Mouse (Mus musculus): Measurements from ENCODE around the gene Cdhr3. TPM values are rescaled to one million over a fixed set of nuclear protein-coding genes. Genes with fewer than 3 reads are reported as not detected.

Cdhr3 gene
- polyA plus RNA-seq, 1 experiment = not detected

DNA sequence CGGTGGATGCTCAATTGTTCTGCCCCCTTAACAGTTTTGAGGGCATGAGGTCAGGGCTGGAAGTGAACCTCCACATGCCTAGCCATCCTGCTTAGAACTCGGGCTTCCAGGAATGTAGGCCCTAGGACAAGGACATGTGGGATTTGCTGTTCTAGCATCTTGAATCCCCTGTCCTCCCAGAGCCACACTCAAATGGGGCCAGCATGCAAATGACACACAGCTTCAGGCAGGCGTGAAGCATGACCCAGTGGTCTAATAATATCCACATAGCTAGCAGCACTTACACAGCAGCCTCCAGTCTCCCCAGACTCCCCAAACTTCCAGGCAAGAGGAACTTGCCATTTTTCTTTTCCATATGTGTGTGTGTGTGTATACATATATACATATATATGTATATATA is 3.3 kb upstream of the Cdhr3 start:
- WGBS = 82% methylated on average over 3 of the region's 3 CpGs
- TF ChIP-seq CTCF (IDR thresholded peaks at IDR 0.05; ENCODE audit: insufficient read depth, low read depth, low read length) = no peak
- no peak for TF ChIP-seq POLR2A (IDR thresholded peaks at IDR 0.05; ENCODE audit: insufficient read depth, low read depth, low read length)
- no peaks in the 10 kb centered on the region for H3K4me1 ChIP-seq (ENCODE audit: control insufficient read depth, insufficient read depth, low read length)
- H3K4me3 ChIP-seq (ENCODE audit: insufficient read depth, low read depth, low read length) = no peak overlapping the region
- no peak overlapping the region for H3K27ac ChIP-seq (ENCODE audit: insufficient read depth, low read depth, low read length)

DNA sequence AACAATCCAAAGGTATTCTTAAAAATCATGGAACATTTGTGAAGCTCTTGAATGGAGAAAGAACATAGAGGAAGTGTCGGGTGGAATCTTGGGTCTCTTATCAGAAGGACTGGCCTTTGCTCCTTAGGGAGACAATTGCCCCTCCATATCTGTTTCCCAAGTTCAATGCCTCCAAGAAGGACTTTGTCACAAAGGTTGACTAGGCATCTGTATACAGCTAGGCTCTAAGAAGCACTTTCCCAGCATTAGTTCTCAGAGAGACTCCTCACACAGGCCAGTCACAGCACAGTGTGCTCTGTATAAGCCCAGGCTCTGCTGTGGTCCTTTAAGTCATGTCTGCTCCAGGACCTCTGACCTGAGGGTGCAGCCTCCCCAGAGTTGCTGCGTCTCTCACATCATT is 479 bp downstream of the Cdhr3 start:
- TF ChIP-seq POLR2A (IDR thresholded peaks at IDR 0.05; ENCODE audit: insufficient read depth, low read depth, low read length) (no peak), CTCF (IDR thresholded peaks at IDR 0.05; ENCODE audit: insufficient read depth, low read depth, low read length) (no peak)
- no peak overlapping the region for H3K27ac ChIP-seq (ENCODE audit: insufficient read depth, low read depth, low read length)
- no peak overlapping the region for H3K4me3 ChIP-seq (ENCODE audit: insufficient read depth, low read depth, low read length)
- no peaks in the 10 kb centered on the region for H3K4me1 ChIP-seq (ENCODE audit: control insufficient read depth, insufficient read depth, low read length)
- WGBS = 97% methylated on average over 2 of the region's 2 CpGs

DNA sequence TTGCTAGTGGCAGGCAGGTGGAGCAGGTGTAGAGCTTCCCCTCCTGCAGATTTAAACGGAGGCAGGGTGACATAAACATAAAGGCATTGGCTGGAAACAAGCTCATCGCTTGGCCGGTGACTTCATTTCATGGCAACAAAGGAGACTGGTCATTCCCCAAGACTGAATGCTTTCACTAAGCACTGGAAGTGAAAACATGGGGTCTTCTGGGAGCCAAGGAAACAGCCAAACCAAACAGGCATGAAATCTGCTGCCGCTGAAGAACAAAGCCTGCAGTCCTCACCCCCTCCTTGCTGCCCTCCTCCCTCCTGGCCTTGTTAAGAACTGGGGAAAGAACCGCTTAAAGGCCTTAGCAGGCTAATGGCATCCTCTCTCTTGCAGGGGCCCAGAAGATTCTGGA is 6.5 kb downstream of the Cdhr3 start:
- Histone ChIP-seq H3K4me3 (ENCODE audit: insufficient read depth, low read depth, low read length) (no peak overlapping the region), H3K4me1 (ENCODE audit: control insufficient read depth, insufficient read depth, low read length) (peaks cover 8% of the 10 kb centered on the region; the same call in 1 of the 2 replicates), H3K27ac (ENCODE audit: insufficient read depth, low read depth, low read length) (no peak overlapping the region)
- 63% methylated on average over 5 of the region's 5 CpGs for WGBS
- TF ChIP-seq POLR2A (IDR thresholded peaks at IDR 0.05; ENCODE audit: insufficient read depth, low read depth, low read length) = no peak
- TF ChIP-seq CTCF (IDR thresholded peaks at IDR 0.05; ENCODE audit: insufficient read depth, low read depth, low read length) = no peak

DNA sequence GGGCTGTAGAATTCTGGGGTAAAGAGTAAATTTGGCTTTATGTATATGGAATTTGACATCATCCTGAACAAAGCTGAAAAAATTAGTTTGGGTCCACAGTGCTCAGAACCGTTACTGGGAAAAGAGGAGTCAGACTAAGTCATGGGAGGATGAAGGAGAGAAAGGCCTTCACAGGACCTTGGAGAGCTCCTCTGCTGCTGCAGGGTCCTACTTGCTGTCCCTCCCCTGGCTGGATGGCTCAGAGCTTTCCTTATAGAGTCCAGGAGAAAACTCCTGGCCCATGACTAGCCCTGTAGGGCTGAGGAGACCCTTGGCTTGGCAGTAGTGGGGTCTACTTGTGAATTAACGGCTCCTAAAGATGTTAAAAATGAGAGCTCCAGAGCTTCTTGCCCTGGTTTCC is 8.0 kb downstream of the Cdhr3 start:
- H3K4me1 ChIP-seq (ENCODE audit: control insufficient read depth, insufficient read depth, low read length) = peaks cover 8% of the 10 kb centered on the region; the same call in 1 of the 2 replicates
- no peak overlapping the region for H3K4me3 ChIP-seq (ENCODE audit: insufficient read depth, low read depth, low read length)
- WGBS = 74% methylated on average over 2 of the region's 2 CpGs
- TF ChIP-seq CTCF (IDR thresholded peaks at IDR 0.05; ENCODE audit: insufficient read depth, low read depth, low read length) = no peak
- TF ChIP-seq POLR2A (IDR thresholded peaks at IDR 0.05; ENCODE audit: insufficient read depth, low read depth, low read length) = no peak
- no peak overlapping the region for H3K27ac ChIP-seq (ENCODE audit: insufficient read depth, low read depth, low read length)

DNA sequence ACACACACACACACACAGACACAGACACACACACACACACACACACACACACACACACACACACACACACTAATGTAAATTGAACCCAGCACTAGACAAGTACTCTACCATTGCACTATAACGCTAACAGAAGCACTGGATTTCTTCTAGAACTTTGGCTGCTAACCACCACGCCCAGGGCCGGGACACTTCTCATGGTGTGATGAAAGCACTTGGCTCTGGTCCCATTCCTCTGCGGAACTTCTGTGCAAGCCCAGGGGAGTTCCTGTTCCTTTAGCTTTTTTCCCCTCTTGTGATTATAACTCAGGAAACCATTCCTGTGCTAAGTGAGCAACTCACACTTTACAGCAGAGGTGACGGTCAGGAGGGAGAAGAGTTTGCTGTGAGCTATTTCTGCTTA is 9.3 kb downstream of the Cdhr3 start:
- TF ChIP-seq CTCF (IDR thresholded peaks at IDR 0.05; ENCODE audit: insufficient read depth, low read depth, low read length) (no peak), POLR2A (IDR thresholded peaks at IDR 0.05; ENCODE audit: insufficient read depth, low read depth, low read length) (no peak)
- 41% methylated on average over 5 of the region's 5 CpGs for WGBS

DNA sequence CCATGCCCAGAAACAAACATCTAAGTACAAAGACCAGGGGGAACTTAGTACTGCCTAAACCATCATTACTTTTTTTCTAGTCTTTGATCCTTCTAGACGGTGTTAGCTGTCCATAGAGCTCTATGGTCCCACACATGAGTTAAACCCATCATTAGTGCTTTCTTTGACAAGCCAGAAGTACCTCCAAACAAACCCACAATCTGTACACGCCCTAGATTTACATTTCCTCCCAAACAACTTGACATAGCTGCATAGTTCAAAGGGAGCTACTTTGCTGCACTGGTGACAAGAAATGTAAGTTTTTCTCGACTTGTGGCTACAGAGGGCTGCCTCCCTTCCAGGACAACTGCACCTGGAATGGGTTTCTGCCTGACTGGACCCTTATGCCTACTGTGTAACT is 16.4 kb downstream of the Cdhr3 start:
- WGBS = 63% methylated on average over 3 of the region's 3 CpGs
- Histone ChIP-seq H3K27ac (ENCODE audit: insufficient read depth, low read depth, low read length) (no peak overlapping the region), H3K4me3 (ENCODE audit: insufficient read depth, low read depth, low read length) (no peak overlapping the region), H3K4me1 (ENCODE audit: control insufficient read depth, insufficient read depth, low read length) (peaks cover 6% of the 10 kb centered on the region)
- no peak for TF ChIP-seq POLR2A (IDR thresholded peaks at IDR 0.05; ENCODE audit: insufficient read depth, low read depth, low read length)
- TF ChIP-seq CTCF (IDR thresholded peaks at IDR 0.05; ENCODE audit: insufficient read depth, low read depth, low read length) = no peak

More for the DNA sequence above, 9.3 kb downstream of the Cdhr3 start:
- Histone ChIP-seq H3K27ac (ENCODE audit: insufficient read depth, low read depth, low read length) (no peak overlapping the region), H3K4me3 (ENCODE audit: insufficient read depth, low read depth, low read length) (no peak overlapping the region), H3K4me1 (ENCODE audit: control insufficient read depth, insufficient read depth, low read length) (peaks cover 8% of the 10 kb centered on the region; the same call in 1 of the 2 replicates)

DNA sequence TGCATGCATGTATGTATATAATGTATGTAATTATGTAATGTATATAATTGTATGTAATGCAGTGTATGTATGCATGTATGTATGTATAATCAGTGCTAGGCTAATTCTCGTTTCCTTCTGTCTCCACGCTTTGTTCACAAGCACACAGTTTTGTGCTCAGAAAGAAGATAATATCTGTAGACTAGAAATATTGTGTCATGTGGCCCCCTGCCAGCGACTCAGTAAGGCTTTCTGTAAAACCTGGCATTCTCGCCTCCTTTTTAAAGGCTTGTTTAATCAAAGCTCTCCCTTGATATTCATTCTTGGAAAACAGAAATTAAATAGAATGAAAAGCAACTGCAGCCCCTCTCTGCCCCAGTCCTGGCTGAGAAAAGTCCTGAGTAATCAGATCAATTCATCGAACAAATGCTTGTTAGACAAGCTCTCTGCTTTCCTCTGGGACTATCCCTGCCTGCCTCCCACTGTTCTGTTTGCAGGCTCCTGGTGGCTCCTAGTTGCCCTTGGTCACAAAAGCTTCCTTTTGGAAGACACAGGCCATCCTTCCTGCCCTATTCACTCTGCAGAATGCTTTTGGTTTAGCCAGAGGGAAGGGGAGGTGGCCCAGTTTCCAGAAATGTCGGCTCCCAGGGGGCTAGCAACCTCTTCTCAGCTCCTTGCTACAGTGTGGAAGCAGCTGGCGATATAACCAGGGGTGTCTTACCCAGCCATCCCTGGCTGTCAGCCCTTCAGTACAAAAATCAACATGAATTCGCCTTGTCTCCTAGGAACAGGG is 20.6 kb downstream of the Cdhr3 start:
- H3K4me3 ChIP-seq (ENCODE audit: insufficient read depth, low read depth, low read length) = no peak overlapping the region
- WGBS = 41% methylated on average over 8 of the region's 8 CpGs
- TF ChIP-seq CTCF (IDR thresholded peaks at IDR 0.05; ENCODE audit: insufficient read depth, low read depth, low read length) (no peak), POLR2A (IDR thresholded peaks at IDR 0.05; ENCODE audit: insufficient read depth, low read depth, low read length) (no peak)
- 0 out of 2 replicates have a peak overlapping the region, but pooled peaks have one; percentile 48 for H3K27ac ChIP-seq (ENCODE audit: insufficient read depth, low read depth, low read length)
- peaks cover 6% of the 10 kb centered on the region for H3K4me1 ChIP-seq (ENCODE audit: control insufficient read depth, insufficient read depth, low read length)

DNA sequence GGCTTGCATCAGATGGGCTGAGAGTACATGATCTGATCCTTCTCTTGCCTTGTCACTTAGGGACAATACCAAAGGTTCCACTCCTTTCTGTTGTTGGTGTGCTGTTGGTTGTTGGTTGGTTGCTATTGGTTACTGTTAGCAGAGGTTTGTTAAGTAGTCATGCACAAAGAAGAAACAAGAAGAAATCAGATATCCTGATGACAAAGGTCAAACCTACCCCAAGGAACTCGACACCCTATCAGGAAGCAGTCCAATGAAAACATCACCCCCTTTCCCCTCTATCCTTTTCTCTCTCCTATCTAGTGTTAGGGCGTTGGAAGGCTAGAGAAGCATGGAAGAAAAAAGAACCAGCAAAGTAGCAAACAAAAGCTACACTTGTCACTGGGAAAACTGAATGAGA is 23.7 kb downstream of the Cdhr3 start:
- Histone ChIP-seq H3K4me1 (ENCODE audit: control insufficient read depth, insufficient read depth, low read length) (peaks cover 21% of the 10 kb centered on the region), H3K27ac (ENCODE audit: insufficient read depth, low read depth, low read length) (no peak overlapping the region), H3K4me3 (ENCODE audit: insufficient read depth, low read depth, low read length) (no peak overlapping the region)
- TF ChIP-seq CTCF (IDR thresholded peaks at IDR 0.05; ENCODE audit: insufficient read depth, low read depth, low read length) (no peak), POLR2A (IDR thresholded peaks at IDR 0.05; ENCODE audit: insufficient read depth, low read depth, low read length) (no peak)
- 87% methylated on average over 2 of the region's 2 CpGs for WGBS

DNA sequence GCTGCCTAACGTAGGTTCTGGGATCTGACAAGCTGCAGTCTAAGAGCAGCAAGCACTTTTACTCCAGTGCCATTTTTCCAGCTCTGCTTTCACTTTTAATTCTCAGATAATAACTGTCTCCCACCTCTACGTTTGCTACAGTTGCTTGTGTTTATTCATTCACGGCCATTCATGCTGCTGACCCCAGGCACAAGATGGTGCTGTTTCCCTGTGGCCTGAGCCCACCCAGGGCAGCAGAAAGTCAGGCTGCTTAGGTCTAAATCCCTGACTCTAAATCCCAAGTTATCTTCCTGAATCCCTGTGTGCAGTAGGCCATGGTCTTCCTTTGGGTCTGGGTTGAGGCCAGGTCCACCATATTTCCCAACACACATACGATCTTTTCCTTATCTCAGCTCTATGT is 26.3 kb downstream of the Cdhr3 start:
- Histone ChIP-seq H3K4me1 (ENCODE audit: control insufficient read depth, insufficient read depth, low read length) (peaks cover 30% of the 10 kb centered on the region), H3K27ac (ENCODE audit: insufficient read depth, low read depth, low read length) (no peak overlapping the region), H3K4me3 (ENCODE audit: insufficient read depth, low read depth, low read length) (no peak overlapping the region)
- 0 out of 2 replicates have a peak, but pooled peaks have one; percentile 9 for TF ChIP-seq CTCF (IDR thresholded peaks at IDR 0.05; ENCODE audit: insufficient read depth, low read depth, low read length)
- no peak for TF ChIP-seq POLR2A (IDR thresholded peaks at IDR 0.05; ENCODE audit: insufficient read depth, low read depth, low read length)
- 66% methylated on average over 4 of the region's 4 CpGs for WGBS

Data from olfactory bulb, adult 2 months (tissue).